In the genomic region with DNA sequence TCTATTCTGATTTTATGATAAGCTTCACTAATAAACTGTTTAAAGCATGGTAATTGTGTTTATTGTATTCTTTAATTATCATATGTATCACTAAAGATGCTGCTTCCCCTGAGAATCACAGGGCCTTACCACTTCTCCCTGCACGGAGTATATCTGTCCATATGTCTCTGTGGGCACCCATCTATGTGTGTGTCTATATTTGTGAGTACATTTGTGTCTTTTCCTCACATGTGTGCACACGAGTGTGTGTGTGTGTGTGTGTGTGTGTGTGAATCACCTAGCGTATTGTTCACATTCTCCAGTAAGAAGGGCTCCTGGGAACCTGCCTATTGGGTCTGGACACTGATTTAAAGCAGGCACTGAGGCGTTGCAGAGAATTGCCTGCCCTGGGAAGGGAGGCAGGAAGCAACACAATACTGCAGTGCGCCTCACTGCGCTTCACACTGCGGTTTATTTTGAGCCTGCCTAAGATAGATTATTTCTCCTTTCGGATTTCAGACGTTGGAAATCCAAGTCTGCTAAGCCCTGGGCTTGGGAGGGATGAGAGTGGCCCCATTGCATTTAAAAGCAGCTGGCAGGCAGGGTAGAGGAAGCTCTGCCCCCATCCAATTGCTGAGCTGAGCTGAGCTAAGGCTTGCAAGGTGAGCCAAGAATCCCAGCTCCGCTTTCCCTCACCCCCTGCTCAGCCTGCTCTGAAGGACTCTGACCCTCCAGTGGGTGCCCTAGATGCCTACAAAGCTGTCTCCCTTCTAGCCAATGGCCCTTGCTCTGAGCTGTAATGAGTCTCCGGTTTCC, we compare ENCODE assay signal across 10 mouse cellular contexts. TPM values are rescaled to one million over a fixed set of nuclear protein-coding genes. Genes with fewer than 3 reads are reported as not detected.
DNase-seq lines count a peak whose midpoint lies in the region; ATAC-seq and TF ChIP-seq lines count a peak whose summit lies in the region.
"Had no signal": no experiment of that assay in that cellular context is flagged by ENCODE, and none has a peak within 500 bp of the region (broad histone marks: within the 10 kb centered on the region; RNA-seq: fewer than 3 reads in every experiment).

No protein-coding gene starts in this region.

- H3K9ac ChIP-seq in neural tube, embryonic 14.5 days (replicated peaks; ENCODE audit: low read depth, low read length) = no peak overlapping the region
- no peak overlapping the region for H3K9ac ChIP-seq in stomach, postnatal 0 days (ENCODE audit: low read length)
- no peak overlapping the region for H3K9ac ChIP-seq in intestine, postnatal 0 days (ENCODE audit: low read depth, low read length)
- H3K9ac ChIP-seq: limb, embryonic 15.5 days had no signal

- H3K27me3 ChIP-seq in neural tube, embryonic 14.5 days (ENCODE audit: control insufficient read depth, insufficient read depth, low read length) = no peaks in the 10 kb centered on the region
- H3K27me3 ChIP-seq in stomach, postnatal 0 days (ENCODE audit: control insufficient read depth, insufficient read depth, low read length) = no peaks in the 10 kb centered on the region
- no peaks in the 10 kb centered on the region for H3K27me3 ChIP-seq in intestine, postnatal 0 days (replicated peaks; ENCODE audit: control insufficient read depth, insufficient read depth, low read length)
- H3K27me3 ChIP-seq: limb, embryonic 15.5 days had no signal

- no peaks in the 10 kb centered on the region for H3K36me3 ChIP-seq in neural tube, embryonic 14.5 days (ENCODE audit: control insufficient read depth, insufficient read depth, low read length)
- no peaks in the 10 kb centered on the region for H3K36me3 ChIP-seq in stomach, postnatal 0 days (ENCODE audit: control insufficient read depth, insufficient read depth, low read length)
- no peaks in the 10 kb centered on the region for H3K36me3 ChIP-seq in intestine, postnatal 0 days (ENCODE audit: control insufficient read depth, insufficient read depth)
- H3K36me3 ChIP-seq: limb, embryonic 15.5 days had no signal

- peak; percentile 71 for DNase-seq in cerebellum, adult 9-10 months
- peak; percentile 63 to 77 for DNase-seq in frontal cortex, postnatal 14 days (ENCODE audit: low spot score in 2 of 2)
- DNase-seq in kidney, postnatal 4 days = peak; percentile 21 to 38
- no peak for DNase-seq in adrenal gland, postnatal 14 days
- DNase-seq in stomach, postnatal 0 days (ENCODE audit: low spot score) = no peak
- no peak for DNase-seq in adrenal gland, postnatal 36 days

- 20% methylated on average over 11 of the region's 11 CpGs for WGBS in neural tube, embryonic 14.5 days
- WGBS in stomach, postnatal 0 days = 49% methylated on average over 11 of the region's 11 CpGs
- WGBS in intestine, postnatal 0 days = 53% methylated on average over 11 of the region's 11 CpGs

- no peaks in the 10 kb centered on the region for H3K9me3 ChIP-seq in neural tube, embryonic 14.5 days (ENCODE audit: control insufficient read depth, low read length)
- no peaks in the 10 kb centered on the region for H3K9me3 ChIP-seq in stomach, postnatal 0 days (ENCODE audit: control insufficient read depth, low read length)
- no peaks in the 10 kb centered on the region for H3K9me3 ChIP-seq in intestine, postnatal 0 days (ENCODE audit: control insufficient read depth)
- H3K9me3 ChIP-seq: limb, embryonic 15.5 days had no signal

- peaks cover 14% of the 10 kb centered on the region for H3K4me1 ChIP-seq in neural tube, embryonic 14.5 days (ENCODE audit: control insufficient read depth, insufficient read depth, low read length)
- H3K4me1 ChIP-seq in stomach, postnatal 0 days (replicated peaks; ENCODE audit: control insufficient read depth, insufficient read depth) = no peaks in the 10 kb centered on the region
- H3K4me1 ChIP-seq in intestine, postnatal 0 days (replicated peaks; ENCODE audit: control insufficient read depth, insufficient read depth, low read length) = no peaks in the 10 kb centered on the region
- H3K4me1 ChIP-seq: limb, embryonic 15.5 days had no signal

- H3K4me3 ChIP-seq in neural tube, embryonic 14.5 days (ENCODE audit: low read depth, low read length) = no peak overlapping the region
- H3K4me3 ChIP-seq in stomach, postnatal 0 days (ENCODE audit: low read depth, low read length) = no peak overlapping the region
- H3K4me3 ChIP-seq in intestine, postnatal 0 days (ENCODE audit: low read depth, low read length) = no peak overlapping the region
- H3K4me3 ChIP-seq: limb, embryonic 15.5 days had no signal

- no peak overlapping the region for H3K4me2 ChIP-seq in neural tube, embryonic 14.5 days (ENCODE audit: low read depth, low read length)
- H3K4me2 ChIP-seq in stomach, postnatal 0 days (replicated peaks; ENCODE audit: low read depth) = no peak overlapping the region
- H3K4me2 ChIP-seq in intestine, postnatal 0 days (replicated peaks; ENCODE audit: low read depth) = no peak overlapping the region
- H3K4me2 ChIP-seq: limb, embryonic 15.5 days had no signal

- ATAC-seq in neural tube, embryonic 14.5 days (ENCODE audit: low read depth) = peak; percentile 74
- ATAC-seq in stomach, postnatal 0 days (ENCODE audit: low FRiP score, low TSS enrichment) = no peak
- no peak for ATAC-seq in intestine, postnatal 0 days

- TF ChIP-seq EP300 in stomach, postnatal 0 days (optimal IDR thresholded peaks at IDR 0.05) = no peak

- peak overlapping the region; percentile 80 for H3K27ac ChIP-seq in neural tube, embryonic 14.5 days (ENCODE audit: low read depth, low read length)
- H3K27ac ChIP-seq in stomach, postnatal 0 days (replicated peaks) = no peak overlapping the region
- H3K27ac ChIP-seq in intestine, postnatal 0 days (ENCODE audit: low read depth, low read length) = no peak overlapping the region
- H3K27ac ChIP-seq: limb, embryonic 15.5 days had no signal

- TF ChIP-seq CTCF in stomach, postnatal 0 days (IDR thresholded peaks at IDR 0.05; ENCODE audit: low read depth) = no peak
- TF ChIP-seq CTCF in intestine, postnatal 0 days (IDR thresholded peaks at IDR 0.05; ENCODE audit: low read depth) = no peak

RNA-seq across cellular contexts. Expression of gene Bhlhe23, which starts 48.6 kb away (rescaled TPM):
- 2.2 and 2.8 TPM in 2 replicates for polyA plus RNA-seq in neural tube, embryonic 14.5 days (2014; fragmentation: Nextera tagmentation; extraction: Ambion mirVana)
- not detected in 2 replicates for total RNA-seq in adrenal gland, postnatal 14 days (2021)
- polyA plus RNA-seq in stomach, postnatal 0 days (2015; fragmentation: Nextera tagmentation; extraction: Ambion mirVana) = not detected in 2 replicates
- total RNA-seq in adrenal gland, postnatal 36 days (2021) = not detected
- polyA plus RNA-seq in intestine, postnatal 0 days (2015; fragmentation: Nextera tagmentation; extraction: Ambion mirVana) = not detected in 2 replicates
- polyA plus RNA-seq: limb, embryonic 15.5 days; spleen, adult 2 months had no signal

Comparison
In these comparisons a context has a peak if more than half of its experiments do, and no peak if none do; other contexts are left out.
1. DNase-seq: peak in cerebellum, adult 9-10 months (single experiment), frontal cortex, postnatal 14 days (2 of 2) and kidney, postnatal 4 days (2 of 2); none in adrenal gland, postnatal 14 days (single experiment), stomach, postnatal 0 days (single experiment) and adrenal gland, postnatal 36 days (0 of 2).